Mouse (Mus musculus): ENCODE results near the gene H3f3a. TPM values are rescaled to one million over a fixed set of nuclear protein-coding genes. Genes with fewer than 3 reads are reported as not detected.

Gene H3f3a
- polyA plus RNA-seq (2017; shearing (Covaris generic)), result 1,306 TPM

GRCm38 (mm10) chr1:180813885-180814740 lies at the start of gene H3f3a:
H3f3a (minus strand) TSS chr1:180813943.

GRCm38 (mm10) chr1:180850316-180851270 lies 36.9 kb upstream of the H3f3a start, which contains the start of gene Sde2:
Sde2 (plus strand) TSS chr1:180851127.

Other genes starting within 250 kb of the H3f3a start
- 82.8 TPM for gene Parp1, start 245.0 kb downstream of the H3f3a start, polyA plus RNA-seq (2017; shearing (Covaris generic))
- gene Lin9, start 172.8 kb downstream of the H3f3a start, polyA plus RNA-seq (2017; shearing (Covaris generic)), result 21.7 TPM
- gene Mixl1, start 116.9 kb downstream of the H3f3a start, polyA plus RNA-seq (2017; shearing (Covaris generic)), result 0.13 TPM
- gene Acbd3, start 87.9 kb downstream of the H3f3a start, polyA plus RNA-seq (2017; shearing (Covaris generic)), result 48.7 TPM
- gene Sde2, start 37.2 kb upstream of the H3f3a start, polyA plus RNA-seq (2017; shearing (Covaris generic)), result 45.5 TPM
- gene Lefty2, start 79.2 kb upstream of the H3f3a start, polyA plus RNA-seq (2017; shearing (Covaris generic)), result not detected
- 94.9 TPM for gene Pycr2, start 90.3 kb upstream of the H3f3a start, polyA plus RNA-seq (2017; shearing (Covaris generic))
- gene Lefty1, start 121.1 kb upstream of the H3f3a start, polyA plus RNA-seq (2017; shearing (Covaris generic)), result 0.29 TPM
- gene Tmem63a, start 128.4 kb upstream of the H3f3a start, polyA plus RNA-seq (2017; shearing (Covaris generic)), result 45.8 TPM
- 347 TPM for gene Ephx1, start 207.0 kb upstream of the H3f3a start, polyA plus RNA-seq (2017; shearing (Covaris generic))
- gene 9130409I23Rik, start 237.3 kb upstream of the H3f3a start, polyA plus RNA-seq (2017; shearing (Covaris generic)), result not detected